Mouse (Mus musculus) adrenal gland, adult 2 months (tissue): ENCODE measurements at regions not wholly inside any gene's neighbourhood (a gene's known extent, or its start where the extent isn't known, plus 50 kb on each side); places are given as distances from the start of the nearest gene placed in this dataset.

Experiments
- DNase-seq: peaks from one replicate; pipeline ENCODE4 v3.0.0; 2021

GRCm38 (mm10) chr7:111337053-111337452 is 254.2 kb upstream of the Eif4g2 start:
- DNase-seq: peak; percentile 35

GRCm38 (mm10) chr7:111322901-111323300 is 240.1 kb upstream of the Eif4g2 start:
- DNase-seq: no peak

- DNase-seq: no peak
Observed at GRCm38 (mm10) chr7:111319917-111320316, 237.1 kb upstream of the Eif4g2 start.

- no peak for DNase-seq
Observed at GRCm38 (mm10) chr7:111316479-111316990, 233.7 kb upstream of the Eif4g2 start.

- no peak for DNase-seq
Observed at GRCm38 (mm10) chr7:111313921-111314320, 231.1 kb upstream of the Eif4g2 start.

GRCm38 (mm10) chr7:111305196-111305595 is 222.4 kb upstream of the Eif4g2 start:
- no peak for DNase-seq

GRCm38 (mm10) chr7:111301791-111302488 is 219.1 kb upstream of the Eif4g2 start:
- no peak for DNase-seq

- DNase-seq: no peak
Observed at GRCm38 (mm10) chr7:111297174-111297902, 214.5 kb upstream of the Eif4g2 start.

- peak; percentile 71 for DNase-seq
Observed at GRCm38 (mm10) chr7:111283411-111283955, 200.7 kb upstream of the Eif4g2 start.

GRCm38 (mm10) chr7:111282314-111282713 is 199.5 kb upstream of the Eif4g2 start:
- DNase-seq: no peak

GRCm38 (mm10) chr7:111277703-111278102 is 194.9 kb upstream of the Eif4g2 start:
- no peak for DNase-seq

GRCm38 (mm10) chr7:111273839-111274238 is 191.0 kb upstream of the Eif4g2 start:
- DNase-seq: no peak

GRCm38 (mm10) chr7:111270874-111271273 is 188.0 kb upstream of the Eif4g2 start:
- DNase-seq: no peak

- DNase-seq: no peak
Observed at GRCm38 (mm10) chr7:111268197-111268596, 185.4 kb upstream of the Eif4g2 start.

GRCm38 (mm10) chr7:111263302-111263701 is 180.5 kb upstream of the Eif4g2 start:
- no peak for DNase-seq

- peak; percentile 79 for DNase-seq
Observed at GRCm38 (mm10) chr7:111259630-111260574, 177.1 kb upstream of the Eif4g2 start.

- no peak for DNase-seq
Observed at GRCm38 (mm10) chr7:111257842-111258241, 175.0 kb upstream of the Eif4g2 start.

GRCm38 (mm10) chr7:111256199-111256598 is 173.4 kb upstream of the Eif4g2 start:
- no peak for DNase-seq

GRCm38 (mm10) chr7:111249606-111250005 is 166.8 kb upstream of the Eif4g2 start:
- peak; percentile 90 for DNase-seq

GRCm38 (mm10) chr7:111245488-111245887 is 162.7 kb upstream of the Eif4g2 start:
- peak; percentile 64 for DNase-seq

GRCm38 (mm10) chr7:111245067-111245466 is 162.2 kb upstream of the Eif4g2 start:
- DNase-seq: peak; percentile 76

- no peak for DNase-seq
Observed at GRCm38 (mm10) chr7:111243831-111244230, 161.0 kb upstream of the Eif4g2 start.
